Mouse (Mus musculus) C2C12 (cell line): ENCODE results near the gene Letmd1. TPM values are rescaled to one million over a fixed set of nuclear protein-coding genes. Genes with fewer than 3 reads are reported as not detected.

Experiments used
- H3K27me3 ChIP-seq: one replicate; pipeline ENCODE4 v1.6.1; 2011; ENCODE audit not compliant: control insufficient read depth, insufficient read depth, insufficient read length
- H3K36me3 ChIP-seq: one replicate; pipeline ENCODE4 v1.6.1; 2011; ENCODE audit not compliant: control insufficient read depth, insufficient read depth
- H3K4me3 ChIP-seq: one replicate; pipeline ENCODE4 v1.5.1; 2011; ENCODE audit warnings: mild to moderate bottlenecking, control low read depth; ENCODE audit not compliant: poor library complexity, insufficient read depth, severe bottlenecking
- H3K79me2 ChIP-seq: one replicate; pipeline ENCODE4 v1.6.1; 2011; ENCODE audit not compliant: control insufficient read depth, insufficient read depth
- H3K79me3 ChIP-seq: one replicate; pipeline ENCODE4 v1.6.1; 2011; ENCODE audit warnings: low read depth, control low read depth
- H3ac ChIP-seq: one replicate; pipeline ENCODE3; 2011; ENCODE audit warnings: low read depth; ENCODE audit not compliant: control insufficient read depth, insufficient read length
- CEBPB ChIP-seq: IDR thresholded peaks from one replicate; pipeline ENCODE4 v1.6.1; 2011; ENCODE audit warnings: low read depth, mild to moderate bottlenecking, control low read depth, moderate library complexity
- CTCF ChIP-seq: IDR thresholded peaks from one replicate; pipeline ENCODE4 v1.5.1; 2011; ENCODE audit not compliant: control insufficient read depth, insufficient read depth, insufficient read length
- FOSL1 ChIP-seq: IDR thresholded peaks from one replicate; pipeline ENCODE4 v1.8.0; 2011; ENCODE audit warnings: mild to moderate bottlenecking, low read length; ENCODE audit not compliant: poor library complexity, insufficient read depth, severe bottlenecking
- MAX ChIP-seq: IDR thresholded peaks from one replicate; pipeline ENCODE4 v1.6.1; 2011; ENCODE audit warnings: mild to moderate bottlenecking, control low read depth
- MYOD1 ChIP-seq: IDR thresholded peaks from one replicate; pipeline ENCODE4 v1.6.1; 2011; ENCODE audit warnings: low read depth; ENCODE audit not compliant: control insufficient read depth, insufficient read length
- MYOG ChIP-seq: IDR thresholded peaks from one replicate; pipeline ENCODE4 v1.6.1; 2011; ENCODE audit not compliant: control insufficient read depth, insufficient read length; ENCODE audit errors: extremely low read depth
- USF1 ChIP-seq: IDR thresholded peaks from one replicate; pipeline ENCODE4 v1.6.1; 2011; ENCODE audit warnings: low read depth, mild to moderate bottlenecking, control low read depth, moderate library complexity
- polyA plus RNA-seq: library from polyadenylated mRNA; unstranded; fragments of >200 nt; fragmentation: generic; extraction: Trizol; gene quantifications from one replicate; pipeline ENCODE4 v1.2.1, GENCODE M21; 2012; ENCODE audit warnings: missing spikeins

Letmd1 gene
- polyA plus RNA-seq, 1 experiment = 34.0 TPM

DNA sequence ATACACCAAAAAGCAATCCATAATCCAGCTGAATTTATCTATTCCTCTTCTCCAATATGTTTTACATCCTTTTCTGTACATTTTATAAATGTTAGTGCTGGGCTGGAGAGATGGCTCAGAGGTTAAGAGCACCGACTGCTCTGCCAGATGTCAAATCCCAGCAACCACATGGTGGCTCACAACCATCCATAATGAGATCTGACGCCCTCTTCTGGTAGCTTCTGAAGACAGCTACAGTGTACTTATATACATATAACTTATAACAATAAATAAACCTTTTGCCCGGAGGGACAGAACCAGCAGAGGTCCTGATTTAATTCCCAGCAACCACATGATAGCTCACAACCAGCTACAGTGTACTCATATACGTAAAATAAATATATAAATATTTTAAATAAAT, 20.3 kb upstream of the Letmd1 start:
- Histone ChIP-seq H3K79me3 (no peaks in the 10 kb centered on the region), H3K4me3 (no peak overlapping the region), H3K36me3 (no peaks in the 10 kb centered on the region), H3K79me2 (no peaks in the 10 kb centered on the region), H3K27me3 (peaks cover 6% of the 10 kb centered on the region), H3ac (no peak overlapping the region)
- no peak for TF ChIP-seq CEBPB
- no peak for TF ChIP-seq CTCF
- TF ChIP-seq MYOD1 = no peak
- no peak for TF ChIP-seq MYOG
- no peak for TF ChIP-seq USF1
- TF ChIP-seq FOSL1 = no peak
- no peak for TF ChIP-seq MAX

DNA sequence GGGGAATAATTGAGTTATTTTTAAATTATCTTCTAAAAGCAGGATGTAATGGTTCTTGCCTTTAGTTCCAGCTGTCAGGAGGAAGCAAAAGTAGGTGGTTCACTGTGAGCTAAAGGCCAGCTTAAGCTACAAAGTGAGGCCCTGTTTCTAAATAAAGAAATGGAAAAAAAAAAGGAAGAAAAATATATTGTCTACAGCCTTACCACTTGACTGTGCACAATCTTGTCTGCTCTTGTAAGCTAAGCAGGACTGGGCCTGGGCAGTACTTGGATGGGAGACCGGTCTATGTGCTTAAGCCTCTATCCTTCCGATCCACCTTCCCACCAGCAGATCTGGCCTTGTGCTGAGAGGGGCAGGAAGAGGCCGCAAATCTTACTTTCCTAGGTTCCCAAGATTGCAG, 19.3 kb upstream of the Letmd1 start:
- Histone ChIP-seq H3ac (no peak overlapping the region), H3K4me3 (no peak overlapping the region), H3K79me2 (no peaks in the 10 kb centered on the region), H3K79me3 (no peaks in the 10 kb centered on the region), H3K36me3 (no peaks in the 10 kb centered on the region), H3K27me3 (peaks cover 6% of the 10 kb centered on the region)
- TF ChIP-seq MYOG (no peak), CEBPB (no peak)

DNA sequence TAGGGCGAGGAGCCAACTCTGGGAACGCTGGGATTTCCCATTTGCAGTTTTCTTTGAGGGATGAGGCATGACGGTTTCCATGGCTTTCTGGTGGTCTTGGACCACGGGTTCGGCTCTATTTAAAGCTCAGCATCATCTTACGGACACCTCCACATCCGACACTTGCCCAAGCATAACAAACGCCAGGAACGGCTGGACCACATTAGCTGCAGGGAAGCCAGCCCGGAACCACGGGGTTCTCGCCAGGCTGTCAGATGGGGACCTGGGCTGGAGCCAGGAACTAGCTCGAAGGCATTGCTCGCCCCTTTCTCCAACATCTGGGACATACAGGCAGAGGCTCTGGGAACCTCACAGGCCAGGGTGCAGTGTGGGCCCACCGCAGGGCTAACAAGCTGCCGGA, 17.6 kb upstream of the Letmd1 start:
- no peak for TF ChIP-seq USF1
- TF ChIP-seq CEBPB = no peak
- TF ChIP-seq MYOD1 = no peak
- no peak for TF ChIP-seq MYOG
- no peak for TF ChIP-seq CTCF
- no peak for TF ChIP-seq FOSL1
- no peak for TF ChIP-seq MAX
- H3K79me3 ChIP-seq = no peaks in the 10 kb centered on the region
- no peak overlapping the region for H3K4me3 ChIP-seq
- no peaks in the 10 kb centered on the region for H3K36me3 ChIP-seq
- no peak overlapping the region for H3ac ChIP-seq
- H3K79me2 ChIP-seq = no peaks in the 10 kb centered on the region
- peaks cover 6% of the 10 kb centered on the region for H3K27me3 ChIP-seq

DNA sequence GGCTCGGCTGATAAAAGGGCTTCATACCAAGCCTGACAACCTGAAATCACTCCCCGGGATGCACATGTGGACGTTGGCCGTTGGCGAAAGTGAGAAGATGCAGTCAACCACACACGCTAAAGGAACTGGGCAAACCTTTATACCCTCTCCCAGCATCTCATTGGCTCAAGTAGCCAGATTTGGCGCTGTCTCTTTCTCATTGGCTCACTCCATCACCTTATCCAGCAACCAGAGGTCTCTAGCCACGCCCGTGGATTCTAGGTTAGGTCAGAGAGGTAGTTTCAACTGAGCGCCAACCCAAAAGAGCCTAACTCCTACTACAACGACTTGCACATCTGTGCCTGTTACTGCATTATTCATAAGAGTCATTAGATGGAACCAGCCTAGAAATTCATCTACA, 16.3 kb upstream of the Letmd1 start:
- no peak overlapping the region for H3K4me3 ChIP-seq
- H3ac ChIP-seq = no peak overlapping the region
- peaks cover 6% of the 10 kb centered on the region for H3K27me3 ChIP-seq

DNA sequence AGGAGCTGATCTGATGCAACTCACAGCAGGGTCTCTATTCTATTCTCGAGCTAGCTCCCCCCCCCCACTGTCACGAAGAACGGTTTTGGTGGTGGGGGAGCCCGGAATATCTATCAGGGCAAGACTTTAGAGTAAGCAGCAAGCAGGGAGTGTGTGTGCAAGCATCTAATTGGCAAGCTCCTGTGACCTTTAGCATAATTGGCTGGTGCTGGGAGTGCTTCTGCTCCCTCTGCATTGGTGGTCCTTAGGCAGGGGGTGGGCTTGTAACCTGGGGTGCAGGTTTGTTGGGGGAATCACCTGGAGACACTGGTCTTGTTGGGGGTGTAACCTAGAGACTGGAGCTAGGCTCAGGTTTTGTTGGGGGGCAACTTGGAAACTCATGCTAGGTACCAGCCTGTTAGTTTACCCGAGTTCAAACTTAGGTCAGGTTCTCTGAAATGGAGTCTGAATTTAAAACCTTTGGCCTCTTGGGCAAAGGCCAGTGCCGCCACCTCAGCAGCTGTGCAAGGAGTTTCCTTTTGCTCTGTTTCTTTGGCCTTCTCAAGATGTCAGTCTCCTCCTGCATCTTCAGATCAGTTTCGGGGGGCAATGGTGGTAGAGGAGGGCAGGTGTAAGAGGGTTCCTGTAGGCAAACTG, 12.3 kb upstream of the Letmd1 start:
- Histone ChIP-seq H3K79me3 (no peaks in the 10 kb centered on the region), H3K4me3 (no peak overlapping the region), H3K36me3 (no peaks in the 10 kb centered on the region), H3K79me2 (no peaks in the 10 kb centered on the region), H3ac (no peak overlapping the region), H3K27me3 (no peaks in the 10 kb centered on the region)
- TF ChIP-seq MAX (no peak), CTCF (no peak), USF1 (no peak), CEBPB (no peak), MYOD1 (no peak), MYOG (no peak), FOSL1 (no peak)

More for the DNA sequence above, 16.3 kb upstream of the Letmd1 start:
- no peaks in the 10 kb centered on the region for H3K36me3 ChIP-seq
- TF ChIP-seq MYOG (no peak), MAX (no peak)
- H3K79me3 ChIP-seq = no peaks in the 10 kb centered on the region
- H3K79me2 ChIP-seq = no peaks in the 10 kb centered on the region

DNA sequence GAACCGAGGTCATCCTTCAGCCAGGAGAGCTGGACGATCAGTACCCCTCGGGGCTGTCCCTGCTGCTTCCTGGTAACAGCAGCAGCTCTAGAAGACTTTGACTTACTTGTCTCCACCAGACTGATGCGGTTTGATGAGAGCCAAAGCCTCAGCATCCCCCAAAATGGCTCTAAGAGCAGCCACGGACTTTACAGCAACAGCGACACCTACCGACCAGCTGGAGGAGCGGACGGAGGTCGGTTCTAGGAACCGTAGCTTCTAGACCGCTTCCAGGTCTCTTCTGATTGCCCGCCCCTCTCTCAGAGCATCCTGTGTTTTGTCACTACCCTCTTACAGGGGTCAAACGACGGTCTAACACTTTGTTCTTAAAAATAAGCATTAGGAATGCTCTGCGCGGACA, 11.5 kb upstream of the Letmd1 start:
- Histone ChIP-seq H3K27me3 (no peaks in the 10 kb centered on the region), H3K36me3 (no peaks in the 10 kb centered on the region), H3K79me3 (no peaks in the 10 kb centered on the region), H3ac (no peak overlapping the region), H3K79me2 (no peaks in the 10 kb centered on the region), H3K4me3 (no peak overlapping the region)
- no peak for TF ChIP-seq MYOG
- TF ChIP-seq USF1 = no peak
- TF ChIP-seq MAX = peak; percentile 11
- peak; percentile 96 for TF ChIP-seq CTCF

DNA sequence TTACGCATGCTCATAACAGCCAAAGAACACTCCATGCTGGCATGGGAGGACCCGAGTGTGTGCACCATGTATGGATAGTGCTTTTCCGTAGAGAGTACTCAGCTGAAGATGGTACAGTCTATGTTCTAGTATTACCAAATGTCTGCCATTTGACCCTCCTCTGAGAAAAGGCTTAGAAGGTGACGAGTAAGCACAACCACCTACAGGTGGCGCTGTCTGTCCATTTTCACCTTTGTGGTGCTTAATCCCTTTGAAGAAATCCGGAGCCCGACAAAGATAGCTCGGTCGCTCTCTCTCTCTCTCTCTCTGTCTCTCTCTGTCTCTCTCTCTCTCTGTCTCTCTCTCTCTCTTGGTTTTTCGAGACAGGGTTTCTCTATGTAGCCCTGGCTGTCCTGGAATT, 10.8 kb upstream of the Letmd1 start:
- Histone ChIP-seq H3K4me3 (no peak overlapping the region), H3K79me3 (no peaks in the 10 kb centered on the region)
- TF ChIP-seq MAX (no peak), MYOG (no peak), USF1 (no peak), CEBPB (no peak), FOSL1 (no peak), CTCF (peak; percentile 53)

More for the DNA sequence above, 10.8 kb upstream of the Letmd1 start:
- H3K36me3 ChIP-seq = no peaks in the 10 kb centered on the region
- H3K79me2 ChIP-seq = no peaks in the 10 kb centered on the region
- H3K27me3 ChIP-seq = no peaks in the 10 kb centered on the region
- no peak overlapping the region for H3ac ChIP-seq
